Mouse (Mus musculus): ENCODE results near the gene Atp6v0e2.
"Not testable (repeated sequence)": the region's sequence is repeated elsewhere in the genome, so short reads cannot be mapped to it uniquely, and the experiment has no call there.

Gene Atp6v0e2

DNA sequence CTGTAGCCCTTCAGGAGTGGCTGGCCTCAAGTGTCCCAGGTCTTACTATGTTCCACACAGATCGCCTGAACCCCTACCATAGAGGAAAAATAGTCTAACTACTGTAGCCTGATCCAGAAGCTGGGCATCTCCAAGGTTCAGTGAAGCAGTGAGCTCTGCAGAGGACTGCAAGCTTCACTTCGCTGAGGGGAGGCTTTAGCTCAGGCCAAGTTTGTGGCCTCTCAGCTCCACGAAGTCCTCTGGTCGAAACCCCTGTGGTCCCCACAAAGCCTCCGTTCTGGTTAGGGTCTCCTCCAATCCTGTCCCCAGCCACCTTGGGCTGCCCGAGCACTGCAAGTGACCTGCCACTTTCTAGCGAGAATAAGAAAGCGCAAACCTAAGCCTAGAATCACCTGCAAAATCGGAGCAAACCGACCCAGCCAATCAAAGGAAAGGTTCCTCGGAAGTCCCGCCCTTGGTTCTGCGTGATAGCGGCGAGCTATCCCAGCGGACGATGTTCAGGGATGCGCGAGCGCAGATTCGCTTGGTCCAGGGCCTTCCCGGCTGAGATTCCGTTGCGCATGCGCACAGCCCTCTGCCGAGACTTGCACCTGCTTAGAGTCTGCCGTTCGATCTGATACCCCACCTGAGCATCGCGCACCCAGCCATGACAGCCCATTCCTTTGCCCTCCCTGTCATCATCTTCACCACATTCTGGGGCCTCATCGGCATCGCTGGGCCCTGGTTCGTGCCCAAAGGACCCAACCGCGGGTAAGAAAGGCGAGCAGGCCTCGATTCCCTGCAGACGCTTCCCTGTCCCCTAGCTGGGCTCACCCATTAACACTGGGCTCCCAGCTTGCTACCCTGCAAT, at the start of gene Atp6v0e2:
Gene Atp6v0e2 (plus strand): TSS at position 511 of the 850 bp plus-strand sequence.
- DNase-seq (ENCODE audit: low spot score): peak; percentile 73

DNA sequence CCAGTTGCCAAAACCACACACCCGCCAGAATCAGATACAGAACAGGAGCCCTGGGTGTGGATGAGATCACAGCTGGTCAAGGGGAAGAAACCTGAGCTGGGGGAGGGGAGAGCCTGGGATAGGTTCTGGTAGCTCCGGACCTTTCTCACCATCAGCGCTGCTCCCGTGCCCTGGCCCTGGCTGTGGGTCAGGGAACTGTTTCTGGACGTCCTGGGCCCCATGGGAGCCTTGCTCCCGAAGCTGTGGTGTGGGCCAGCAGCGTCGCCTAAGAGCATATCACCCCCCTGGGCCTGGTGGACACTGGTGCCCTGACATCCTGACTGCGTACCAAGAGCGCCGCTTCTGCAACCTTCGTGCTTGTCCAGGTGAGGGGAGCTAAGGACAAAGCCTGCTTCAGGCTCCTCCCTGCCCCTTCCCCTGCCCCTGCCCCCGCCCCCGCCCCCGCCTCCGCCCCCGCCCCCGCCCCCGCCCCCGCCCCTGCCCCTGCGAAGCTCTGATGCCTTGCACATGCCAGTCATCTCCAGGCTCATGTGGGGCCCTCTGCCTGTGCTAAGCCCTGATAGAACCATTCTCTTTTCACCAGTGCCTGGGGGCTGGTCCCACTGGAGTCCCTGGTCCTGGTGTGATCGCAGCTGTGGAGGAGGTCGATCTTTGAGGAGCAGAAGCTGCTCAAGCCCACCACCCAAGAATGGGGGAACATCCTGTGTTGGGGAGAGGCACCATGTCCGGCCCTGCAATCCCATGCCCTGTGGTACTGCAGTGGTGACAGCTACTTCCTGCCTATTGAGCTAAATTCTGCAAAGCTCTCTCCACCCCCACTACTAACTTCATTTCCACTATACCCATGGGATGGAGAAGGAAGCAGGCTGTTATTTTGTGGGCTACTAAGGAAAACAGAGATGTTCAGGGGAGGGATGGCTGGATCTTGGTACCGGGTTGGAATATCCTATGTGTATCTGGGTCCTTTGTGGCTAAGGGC, 49.4 kb upstream of the Atp6v0e2 start:
- DNase-seq (ENCODE audit: low spot score): no peak

DNA sequence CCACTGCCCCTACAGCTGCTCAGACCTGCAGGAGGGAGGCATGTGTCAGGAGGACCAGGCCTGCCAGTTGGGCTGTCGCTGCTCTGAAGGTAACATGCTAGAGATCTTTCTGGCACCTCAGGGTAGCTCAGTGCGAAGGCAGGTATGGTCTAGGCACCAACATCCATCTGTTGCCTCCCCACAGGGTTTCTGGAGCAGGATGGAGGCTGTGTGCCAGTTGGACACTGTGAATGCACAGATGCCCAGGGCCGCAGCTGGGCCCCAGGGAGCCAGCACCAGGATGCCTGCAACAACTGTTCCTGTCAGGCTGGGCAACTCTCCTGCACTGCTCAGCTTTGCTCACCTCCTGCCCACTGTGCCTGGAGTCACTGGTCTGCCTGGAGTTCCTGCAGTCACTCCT, 47.7 kb upstream of the Atp6v0e2 start:
- no peak for DNase-seq (ENCODE audit: low spot score)

DNA sequence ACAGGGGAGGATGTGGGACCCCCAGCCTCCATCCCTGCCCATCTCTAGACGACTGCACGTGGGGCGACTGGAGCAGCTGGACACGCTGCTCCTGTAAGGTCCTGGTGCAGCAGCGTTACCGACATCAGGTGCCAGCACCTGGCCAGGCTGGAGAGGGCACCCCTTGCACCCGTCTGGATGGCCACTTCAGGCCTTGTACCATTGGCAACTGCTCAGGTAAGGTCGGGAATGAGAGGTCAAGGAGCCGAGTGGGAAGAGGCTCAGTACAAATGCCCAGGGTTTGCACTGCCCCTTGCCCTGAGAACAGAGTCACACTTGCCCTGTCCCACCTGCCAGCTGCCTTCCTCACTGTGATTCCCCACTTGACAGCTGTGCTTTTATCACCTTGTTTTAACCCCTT, 46.1 kb upstream of the Atp6v0e2 start:
- no peak for DNase-seq (ENCODE audit: low spot score)

DNA sequence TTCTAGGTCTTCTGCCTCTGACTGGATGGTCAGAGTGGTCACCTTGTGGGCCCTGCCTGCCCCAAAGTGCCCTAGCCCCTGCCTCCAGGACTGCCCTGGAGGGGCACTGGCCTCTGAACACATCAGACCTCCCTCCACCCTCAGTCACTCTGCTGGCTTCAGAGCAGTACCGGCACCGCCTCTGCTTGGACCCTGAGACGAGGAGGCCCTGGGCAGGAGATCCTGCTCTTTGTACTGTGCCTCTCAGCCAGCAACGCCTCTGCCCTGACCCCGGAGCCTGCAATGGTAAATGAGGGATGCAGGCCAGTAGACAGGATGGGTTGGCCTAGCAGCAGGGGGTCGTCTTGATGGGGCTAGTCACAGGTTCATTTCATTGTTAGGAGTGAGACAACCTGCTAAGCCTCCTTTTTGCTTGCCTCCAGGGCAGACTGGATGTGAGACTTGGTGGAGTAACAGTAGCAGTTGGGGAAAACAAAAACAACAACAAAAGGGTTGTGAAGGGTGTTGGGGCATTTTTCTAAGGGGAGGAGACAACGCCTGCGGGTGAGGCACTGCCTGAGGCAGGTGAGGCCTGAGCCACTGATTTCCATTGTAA, 44.2 kb upstream of the Atp6v0e2 start:
- no peak for DNase-seq (ENCODE audit: low spot score)

DNA sequence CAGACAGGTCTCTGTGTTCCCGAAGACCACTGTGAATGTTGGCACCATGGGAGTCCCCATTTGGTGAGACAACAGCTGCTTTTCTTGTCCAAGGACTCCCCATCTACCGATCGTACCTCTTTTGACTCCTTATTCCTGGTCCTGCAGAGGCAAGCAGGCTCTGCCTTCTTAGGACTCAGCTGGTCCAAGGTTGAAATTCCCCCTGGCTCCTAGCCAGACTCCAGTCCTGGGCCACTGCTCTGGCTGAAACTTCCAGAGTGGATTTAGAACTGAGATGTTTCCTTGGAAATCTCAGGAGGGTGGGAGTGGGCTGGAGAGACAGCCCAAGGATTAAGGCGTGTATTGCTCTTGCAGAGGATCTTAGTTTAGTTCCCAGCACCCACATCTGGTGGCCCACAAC, 39.9 kb upstream of the Atp6v0e2 start:
- DNase-seq (ENCODE audit: low spot score): no peak

DNA sequence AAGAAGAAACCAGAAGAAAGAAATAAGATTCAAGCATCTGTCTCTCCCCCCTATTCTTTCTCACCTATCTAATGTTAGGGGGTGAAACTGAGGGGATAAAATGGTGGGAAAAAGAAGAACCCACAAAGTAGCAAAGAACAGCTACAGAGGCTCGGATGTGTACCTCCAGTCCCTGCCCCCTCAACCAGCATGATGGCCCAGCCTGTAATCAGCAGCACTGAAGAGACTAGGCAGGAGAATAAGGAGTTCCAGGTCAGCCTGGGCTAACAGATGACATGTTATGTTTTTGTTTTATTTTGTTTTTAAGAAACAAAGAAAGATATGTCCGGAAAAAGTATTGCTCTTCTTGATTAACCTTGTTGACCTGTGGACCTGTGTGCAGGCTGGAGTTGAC, 33.6 kb upstream of the Atp6v0e2 start:
- DNase-seq (ENCODE audit: low spot score): no peak

DNA sequence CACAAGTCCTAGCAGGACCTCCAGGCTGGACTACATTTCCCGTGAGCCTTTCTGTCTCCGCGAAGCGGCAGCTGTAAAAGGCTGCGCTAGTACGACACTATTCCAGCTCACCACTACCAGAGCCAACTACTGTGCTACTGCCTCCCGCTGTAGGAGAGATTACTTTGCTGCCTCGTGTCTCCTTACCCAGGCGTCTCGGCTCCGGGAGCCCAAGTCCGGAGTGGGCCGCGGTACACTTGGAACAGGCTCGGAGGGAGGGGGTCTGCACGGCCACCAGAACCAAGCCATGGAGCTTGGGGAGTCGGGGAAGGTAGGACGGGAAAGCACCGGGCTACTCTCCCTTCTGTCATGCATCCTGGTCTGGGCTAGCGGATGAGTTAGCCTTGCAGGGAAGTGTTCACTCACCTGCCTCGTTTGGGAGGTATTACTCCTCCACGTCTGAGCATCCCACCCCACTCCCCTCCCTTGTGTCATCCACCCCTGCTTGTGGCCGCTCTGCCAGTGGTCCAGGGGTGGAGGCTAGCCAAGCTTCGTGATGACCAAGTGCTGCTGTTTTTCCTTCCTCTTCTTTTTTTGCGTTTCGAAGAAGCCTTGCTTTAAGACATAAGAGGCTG, 33.1 kb upstream of the Atp6v0e2 start:
- DNase-seq (ENCODE audit: low spot score): peak; percentile 53

DNA sequence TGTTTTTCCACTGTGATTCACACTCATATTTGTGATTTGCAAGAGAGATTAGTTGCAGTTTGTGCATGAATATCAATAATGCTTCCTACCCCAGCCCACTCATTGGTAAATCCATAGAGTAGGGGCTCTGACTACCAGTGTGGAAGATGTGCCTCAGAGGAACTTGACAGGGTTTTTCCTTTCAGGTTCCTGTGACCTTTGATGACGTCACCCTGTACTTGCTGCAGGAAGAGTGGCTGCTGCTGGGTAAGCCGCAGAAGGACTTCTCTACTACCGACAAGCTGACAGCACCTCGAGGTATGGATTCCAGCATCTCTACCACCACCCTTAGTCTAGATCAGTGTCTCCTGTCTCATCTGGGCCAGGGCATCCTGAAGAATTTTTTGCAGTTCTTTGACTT, 29.3 kb upstream of the Atp6v0e2 start:
- no peak for DNase-seq (ENCODE audit: low spot score)

DNA sequence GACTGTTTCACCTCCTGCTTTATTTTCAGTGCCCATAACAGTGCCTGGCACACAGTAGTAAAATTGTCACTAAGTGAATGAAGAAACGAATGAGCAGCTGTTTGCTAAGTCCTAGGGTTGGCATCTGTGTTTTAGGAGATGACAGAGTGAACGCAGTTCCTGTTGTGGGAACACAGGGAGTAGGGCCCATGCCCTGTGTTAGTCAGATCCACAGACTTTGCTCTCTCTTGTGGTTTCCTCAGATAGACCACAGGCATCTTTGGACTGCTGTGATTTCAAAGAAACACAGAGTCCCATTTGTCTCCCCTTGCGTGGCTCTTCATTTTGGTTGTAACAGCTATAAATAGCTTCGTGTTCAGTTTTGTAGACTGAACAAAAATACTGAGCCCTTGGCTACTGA, 27.0 kb upstream of the Atp6v0e2 start:
- no peak for DNase-seq (ENCODE audit: low spot score)

DNA sequence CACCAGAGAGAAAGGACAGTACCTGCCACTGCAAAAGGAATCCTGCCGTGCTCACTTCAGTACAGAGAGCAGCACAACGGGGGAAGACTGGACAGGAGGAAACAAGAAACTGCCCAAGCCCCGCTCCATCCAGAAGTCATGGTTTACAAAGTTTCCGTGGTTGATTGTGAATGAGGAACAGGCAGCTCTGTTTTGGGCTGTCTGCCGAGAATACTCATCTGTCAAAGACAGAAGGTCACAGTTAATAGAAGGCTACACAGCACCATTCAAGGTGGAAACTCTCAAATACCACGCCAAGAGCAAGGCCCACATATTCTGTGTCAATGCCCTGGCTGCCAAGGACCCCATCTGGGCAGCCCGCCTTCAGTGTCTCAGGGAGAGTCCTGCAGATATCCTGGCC, 25.6 kb upstream of the Atp6v0e2 start:
- no peak for DNase-seq (ENCODE audit: low spot score)

DNA sequence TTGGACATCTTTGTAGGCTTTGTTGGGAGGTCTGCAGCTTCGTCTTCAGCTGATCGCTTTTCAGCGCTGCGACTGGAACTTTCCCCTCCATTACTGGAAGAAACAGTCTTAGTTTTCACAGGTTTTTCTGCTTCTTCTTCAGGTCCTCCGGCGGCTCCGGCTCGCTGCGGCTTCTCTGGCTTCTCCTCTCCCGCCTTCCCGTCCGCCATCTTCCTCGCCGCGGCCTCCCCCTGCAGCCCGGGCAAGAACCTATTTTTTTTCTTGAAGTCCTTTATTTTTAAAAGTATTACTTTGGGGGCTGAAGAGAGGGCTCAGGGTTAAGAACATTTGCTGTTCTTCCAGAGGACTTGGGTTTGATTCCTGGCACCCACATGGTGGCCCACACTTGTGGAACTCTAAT, 12.5 kb upstream of the Atp6v0e2 start:
- DNase-seq (ENCODE audit: low spot score): not testable (repeated sequence)

DNA sequence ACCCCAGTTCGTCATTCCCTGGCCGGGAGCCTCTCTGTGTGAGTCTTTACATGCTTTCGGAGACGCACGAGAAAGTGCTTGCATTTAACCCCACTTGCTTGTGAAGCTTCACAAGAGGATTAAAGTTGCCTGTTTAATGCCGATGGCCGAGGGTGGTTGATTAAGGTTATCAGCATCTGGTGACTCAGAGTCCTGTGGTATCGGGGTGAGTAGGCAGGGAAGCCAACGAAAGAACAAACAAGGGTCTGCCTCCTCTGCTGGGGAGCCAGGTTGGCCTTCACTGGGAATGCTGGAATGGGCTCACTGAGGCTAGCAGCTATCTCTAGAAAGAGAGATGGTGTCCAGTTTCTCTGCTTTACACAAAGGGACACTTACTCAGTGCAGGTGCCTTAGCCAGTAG, 9.5 kb upstream of the Atp6v0e2 start:
- DNase-seq (ENCODE audit: low spot score): no peak

DNA sequence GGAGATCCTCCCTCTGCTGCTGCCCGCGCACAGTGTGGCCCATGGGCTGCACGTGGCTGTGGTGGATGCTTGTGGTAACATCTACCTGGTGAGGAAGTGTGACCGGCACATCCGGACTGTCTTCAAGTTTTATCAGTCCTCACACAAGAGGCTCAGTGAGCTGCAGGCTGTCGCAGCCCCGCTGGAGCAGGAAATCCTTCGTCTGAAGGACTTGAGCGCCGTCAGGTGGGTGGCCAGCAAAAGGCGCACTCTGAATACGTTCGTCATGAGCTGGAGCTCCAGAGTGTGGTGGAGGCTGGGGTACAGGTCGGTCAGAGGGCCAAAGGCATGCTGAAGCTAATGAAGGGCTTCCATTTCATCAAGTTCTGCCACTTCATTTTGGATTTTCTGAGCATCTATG, 8.2 kb upstream of the Atp6v0e2 start:
- no peak for DNase-seq (ENCODE audit: low spot score)

DNA sequence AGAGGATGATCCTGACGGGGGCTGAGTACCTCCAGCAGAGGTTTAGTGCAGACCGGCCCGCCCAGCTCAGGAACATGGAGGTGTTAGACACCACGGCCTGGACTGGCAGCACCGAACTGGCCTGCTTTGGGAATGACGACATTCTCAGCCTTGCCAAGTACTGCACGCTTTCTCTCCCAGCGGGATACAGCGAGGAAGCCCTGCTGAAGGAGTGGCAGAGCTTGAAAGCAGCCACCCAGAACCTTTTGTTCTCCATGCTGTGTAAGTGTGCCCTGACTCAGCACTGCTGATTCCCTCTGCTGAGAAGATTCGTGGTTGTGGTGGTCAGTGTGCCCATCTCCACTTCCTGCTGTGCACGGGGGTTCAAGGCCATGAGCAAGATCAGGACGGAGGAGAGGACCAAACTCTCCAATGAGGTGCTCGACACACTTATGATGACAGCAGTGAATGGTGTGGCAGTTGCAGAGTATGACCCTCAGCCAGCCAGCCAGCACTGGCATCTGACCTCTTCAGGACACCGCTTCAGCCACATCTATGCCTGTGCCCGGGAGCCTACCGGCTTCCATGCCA, 7.5 kb upstream of the Atp6v0e2 start:
- no peak for DNase-seq (ENCODE audit: low spot score)

DNA sequence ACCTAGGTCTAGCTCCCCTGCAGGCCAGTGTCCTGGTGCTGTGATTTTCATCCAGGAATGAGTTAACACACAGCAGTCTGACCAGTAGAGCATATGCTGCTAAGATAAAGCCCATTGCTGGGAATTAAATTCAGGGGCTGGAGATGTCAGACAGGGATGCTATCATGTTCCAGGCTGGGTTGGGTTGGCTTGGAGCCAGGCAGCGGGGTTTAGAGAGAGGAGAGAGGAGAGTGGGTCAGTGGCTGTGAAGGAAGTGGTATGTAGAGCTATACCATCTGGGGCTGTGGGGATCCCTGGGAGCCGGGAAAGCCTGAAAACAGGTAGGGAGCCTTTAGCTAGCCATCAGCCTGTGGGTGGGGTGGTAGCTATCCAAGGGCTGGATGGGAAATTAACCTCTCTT, 6.6 kb upstream of the Atp6v0e2 start:
- no peak for DNase-seq (ENCODE audit: low spot score)

DNA sequence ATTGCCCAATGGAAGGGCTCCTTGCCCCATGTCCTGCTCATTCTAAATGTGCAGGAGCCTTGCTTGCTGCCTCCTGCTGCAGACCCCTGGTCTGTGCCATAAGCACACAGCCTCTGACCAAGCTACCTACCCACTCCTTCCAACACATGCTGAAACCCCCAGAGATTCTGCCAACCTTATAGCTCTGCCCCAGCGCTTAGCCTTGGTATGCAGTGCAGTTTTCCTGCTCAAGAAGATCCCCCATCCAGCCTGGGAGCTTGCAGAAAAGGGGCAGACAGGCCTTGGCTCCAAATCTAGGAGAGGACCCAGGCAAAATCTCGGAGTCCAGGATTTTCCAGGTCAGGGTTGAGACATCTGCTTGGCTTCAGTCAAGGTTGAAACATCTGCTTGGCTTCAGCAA, 3.9 kb upstream of the Atp6v0e2 start:
- DNase-seq (ENCODE audit: low spot score): no peak

DNA sequence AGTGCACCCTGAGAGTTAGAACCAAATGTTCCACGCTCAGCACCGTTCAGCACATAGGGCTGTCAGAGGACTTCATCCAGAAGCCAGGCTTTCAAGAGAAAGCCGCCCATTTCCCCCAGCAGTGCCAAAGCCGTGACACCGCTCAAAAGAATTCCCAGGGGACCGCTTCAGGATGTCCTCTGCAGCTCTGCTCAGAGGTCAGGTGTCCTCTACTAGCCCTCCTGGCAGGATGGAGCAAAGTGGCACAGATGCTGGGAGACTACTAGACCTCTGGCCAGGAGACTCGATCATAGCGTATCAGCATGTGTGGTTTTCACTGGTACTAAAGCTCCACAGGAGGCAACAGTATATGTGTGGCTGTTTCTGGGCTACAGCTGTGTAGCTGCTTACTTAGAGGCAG, 2.5 kb upstream of the Atp6v0e2 start:
- no peak for DNase-seq (ENCODE audit: low spot score)

DNA sequence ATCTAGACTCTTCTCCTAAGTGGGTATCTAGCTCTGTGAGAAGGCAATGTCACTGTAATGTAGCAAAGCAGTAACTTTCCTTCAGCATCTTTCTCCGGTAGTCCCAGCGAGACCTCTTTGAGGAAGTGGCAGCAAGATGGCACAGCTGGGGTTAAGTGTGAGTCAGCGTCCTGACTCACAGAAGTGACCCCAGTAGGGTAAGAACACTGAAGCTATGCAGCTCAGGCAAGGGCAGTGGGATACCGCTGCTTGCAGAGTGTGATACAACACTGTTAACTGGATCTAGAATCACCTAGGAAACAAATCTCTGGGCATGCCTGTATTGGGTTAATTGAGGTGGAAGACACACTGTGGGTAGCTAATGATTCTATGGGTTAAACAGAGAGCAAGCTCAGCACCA, 1.3 kb upstream of the Atp6v0e2 start:
- no peak for DNase-seq (ENCODE audit: low spot score)

DNA sequence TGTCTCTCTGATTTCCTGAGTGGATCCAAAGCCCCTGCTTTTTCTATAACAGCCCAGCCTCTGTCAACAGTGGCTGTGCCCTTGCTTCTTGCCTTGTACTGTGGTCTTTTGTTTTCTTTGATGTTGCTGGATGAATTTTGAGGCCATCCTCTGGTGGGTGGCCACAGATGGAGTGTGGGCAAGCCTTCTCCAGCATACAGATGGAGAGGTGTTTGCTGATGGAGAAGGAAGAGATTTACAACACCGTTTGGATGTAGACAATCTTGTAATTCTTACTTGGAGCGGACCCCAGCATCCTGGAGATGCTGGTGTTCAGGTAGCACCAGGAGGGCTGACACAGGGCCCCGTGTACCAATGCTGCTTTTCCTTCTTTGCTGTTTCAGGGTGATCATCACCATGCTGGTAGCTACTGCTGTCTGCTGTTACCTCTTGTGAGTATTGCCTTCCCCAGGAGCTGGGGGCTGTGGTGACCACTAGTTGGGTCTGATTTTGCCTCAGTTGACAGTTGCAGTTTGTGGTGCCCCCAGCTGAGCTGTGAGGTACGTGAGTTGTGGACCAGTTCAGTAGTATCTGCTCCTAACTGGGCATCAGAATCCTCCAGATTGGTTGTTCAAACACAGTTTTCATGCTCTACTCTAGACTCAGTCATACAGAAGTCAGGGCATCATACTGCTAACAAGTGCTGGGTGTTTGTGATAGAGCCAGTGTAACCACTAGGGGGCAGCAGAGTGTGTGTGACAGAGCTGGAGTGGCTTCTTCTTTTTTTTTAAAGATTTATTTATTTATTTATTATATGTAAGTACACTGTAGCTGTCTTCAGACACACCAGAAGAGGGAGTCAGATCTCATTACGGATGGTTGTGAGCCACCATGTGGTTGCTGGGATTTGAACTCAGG, 1.7 kb downstream of the Atp6v0e2 start:
- DNase-seq (ENCODE audit: low spot score): peak; percentile 88

DNA sequence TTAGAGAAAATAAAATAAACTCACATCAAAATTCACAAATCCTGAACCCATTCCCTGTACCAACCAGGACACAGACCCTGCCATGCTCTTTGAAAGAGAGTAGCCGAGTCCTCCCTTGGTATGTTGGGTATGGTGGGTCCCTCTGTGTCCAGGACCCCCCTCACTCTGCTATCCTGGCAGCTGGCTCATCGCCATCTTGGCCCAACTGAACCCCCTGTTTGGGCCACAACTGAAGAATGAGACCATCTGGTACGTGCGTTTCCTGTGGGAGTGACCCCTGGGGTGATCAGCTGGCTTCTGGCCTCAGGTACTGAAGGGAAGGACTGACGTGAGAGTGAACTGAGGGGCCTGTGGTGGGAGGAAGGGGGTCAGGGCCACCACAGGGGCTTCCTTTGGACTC, 2.4 kb downstream of the Atp6v0e2 start:
- no peak for DNase-seq (ENCODE audit: low spot score)
